Comparison of ENCODE assay signal across 8 mouse cellular contexts in genomic region chr11:65787421-65788151, GRCm38 (mm10). TPM values are rescaled to one million over a fixed set of nuclear protein-coding genes. Genes with fewer than 3 reads are reported as not detected.
DNase-seq lines count a peak whose midpoint lies in the region; ATAC-seq lines count a peak whose summit lies in the region.

No protein-coding gene starts in this region.

- no peaks in the 10 kb centered on the region for H3K9me3 ChIP-seq in kidney, embryonic 14.5 days (ENCODE audit: control insufficient read depth, low read length)
- no peaks in the 10 kb centered on the region for H3K9me3 ChIP-seq in forebrain, embryonic 15.5 days
- no peaks in the 10 kb centered on the region for H3K9me3 ChIP-seq in liver, embryonic 11.5 days (ENCODE audit: control insufficient read depth, low read length)

- H3K27ac ChIP-seq in kidney, embryonic 14.5 days (ENCODE audit: low read depth, low read length): peak overlapping the region; percentile 89
- peak overlapping the region; percentile 85 for H3K27ac ChIP-seq in forebrain, embryonic 15.5 days (replicated peaks)
- H3K27ac ChIP-seq in liver, embryonic 11.5 days (ENCODE audit: low read depth, low read length): peak overlapping the region; percentile 87

- H3K4me1 ChIP-seq in kidney, embryonic 14.5 days (ENCODE audit: control insufficient read depth, insufficient read depth, low read length): peaks cover 12% of the 10 kb centered on the region
- H3K4me1 ChIP-seq in forebrain, embryonic 15.5 days: peaks cover 21% of the 10 kb centered on the region
- H3K4me1 ChIP-seq in liver, embryonic 11.5 days (replicated peaks; ENCODE audit: control insufficient read depth, insufficient read depth, low read length): peaks cover 8% of the 10 kb centered on the region

- no peak for DNase-seq in kidney, postnatal 14 days
- peak; percentile 44 for DNase-seq in ZHBTc4 (ENCODE audit: low read depth, low spot score)
- DNase-seq in liver, embryonic 11.5 days (ENCODE audit: low spot score): peak; percentile 41
- no peak for DNase-seq in spleen, postnatal 4 days (ENCODE audit: low spot score in 2 of 2)

- peak; percentile 89 for ATAC-seq in kidney, embryonic 14.5 days (ENCODE audit: low FRiP score, low TSS enrichment)
- ATAC-seq in CD4-positive, CD25-positive, alpha-beta regulatory T cell, adult 4 months: peak; percentile 56
- peak; percentile 90 for ATAC-seq in forebrain, embryonic 15.5 days (replicated peaks)
- ATAC-seq in liver, embryonic 11.5 days (replicated peaks; ENCODE audit: low FRiP score): peak; percentile 71
- ATAC-seq in neutrophil, adult 5-6 weeks (ENCODE audit: extremely low read depth, insufficient number of reproducible peaks, low FRiP score, poor library complexity, severe bottlenecking): peak; percentile 20; the same call in 1 of the 2 replicates

- H3K9ac ChIP-seq in kidney, embryonic 14.5 days (ENCODE audit: low read depth, low read length): peak overlapping the region; percentile 98
- H3K9ac ChIP-seq in forebrain, embryonic 15.5 days (replicated peaks): peak overlapping the region; percentile 94
- peak overlapping the region; percentile 97 for H3K9ac ChIP-seq in liver, embryonic 11.5 days (ENCODE audit: low read depth, low read length)

- H3K27me3 ChIP-seq in kidney, embryonic 14.5 days (ENCODE audit: control insufficient read depth, insufficient read depth, low read length): no peaks in the 10 kb centered on the region
- no peaks in the 10 kb centered on the region for H3K27me3 ChIP-seq in forebrain, embryonic 15.5 days
- H3K27me3 ChIP-seq in liver, embryonic 11.5 days (replicated peaks; ENCODE audit: control insufficient read depth, insufficient read depth, low read length): no peaks in the 10 kb centered on the region

- under 1% methylated on average over 68 of the region's 71 CpGs for whole genome bisulfite sequencing in kidney, embryonic 14.5 days
- WGBS in forebrain, embryonic 15.5 days: under 1% methylated on average over 71 of the region's 71 CpGs
- WGBS in liver, embryonic 11.5 days: under 1% methylated on average over 70 of the region's 71 CpGs

- H3K36me3 ChIP-seq in kidney, embryonic 14.5 days (ENCODE audit: control insufficient read depth, insufficient read depth, low read length): no peaks in the 10 kb centered on the region
- H3K36me3 ChIP-seq in forebrain, embryonic 15.5 days: no peaks in the 10 kb centered on the region
- H3K36me3 ChIP-seq in liver, embryonic 11.5 days (ENCODE audit: control insufficient read depth, insufficient read depth, low read length): no peaks in the 10 kb centered on the region

- peak overlapping the region; percentile 92 for H3K4me3 ChIP-seq in kidney, embryonic 14.5 days (ENCODE audit: low read length)
- peak overlapping the region; percentile 89 for H3K4me3 ChIP-seq in forebrain, embryonic 15.5 days
- H3K4me3 ChIP-seq in liver, embryonic 11.5 days (ENCODE audit: low read depth, low read length): peak overlapping the region; percentile 98

- H3K4me2 ChIP-seq in kidney, embryonic 14.5 days (replicated peaks; ENCODE audit: low read depth, low read length): peak overlapping the region; percentile 76
- H3K4me2 ChIP-seq in forebrain, embryonic 15.5 days (replicated peaks): peak overlapping the region; percentile 67
- H3K4me2 ChIP-seq in liver, embryonic 11.5 days: peak overlapping the region; percentile 89

RNA-seq across cellular contexts. Expression of gene Map2k4, which starts 0.5 kb away (rescaled TPM):
- 58.0 and 82.5 TPM in 2 replicates for polyA plus RNA-seq in kidney, embryonic 14.5 days (2014; fragmentation: Nextera tagmentation; extraction: Ambion mirVana)
- polyA plus RNA-seq in CD4-positive, CD25-positive, alpha-beta regulatory T cell, adult 4 months (2017; shearing (Covaris generic)): 10 to 100 TPM; 17.4 to 19.3 TPM
- polyA plus RNA-seq in forebrain, embryonic 15.5 days (2015; fragmentation: Nextera tagmentation; extraction: Ambion mirVana): 77.8 and 83.4 TPM in 2 replicates
- polyA plus RNA-seq in liver, embryonic 11.5 days (2014; fragmentation: Nextera tagmentation; extraction: Ambion mirVana): 63.7 and 69.9 TPM in 2 replicates
- total RNA-seq in neutrophil, adult 5-6 weeks (2017): 53.2 and 58.4 TPM in 2 replicates

RNA-seq across cellular contexts. Expression of gene Zkscan6, which starts 19.4 kb away (rescaled TPM):
- polyA plus RNA-seq in kidney, embryonic 14.5 days (2014; fragmentation: Nextera tagmentation; extraction: Ambion mirVana): 10.4 and 13.4 TPM in 2 replicates
- polyA plus RNA-seq in CD4-positive, CD25-positive, alpha-beta regulatory T cell, adult 4 months (2017; shearing (Covaris generic)): 10 to 100 TPM; 11.7 to 21.5 TPM
- 25.1 and 26.5 TPM in 2 replicates for polyA plus RNA-seq in forebrain, embryonic 15.5 days (2015; fragmentation: Nextera tagmentation; extraction: Ambion mirVana)
- polyA plus RNA-seq in liver, embryonic 11.5 days (2014; fragmentation: Nextera tagmentation; extraction: Ambion mirVana): 10.9 and 12.0 TPM in 2 replicates
- 36.5 and 36.7 TPM in 2 replicates for total RNA-seq in neutrophil, adult 5-6 weeks (2017)

Comparison
In these comparisons a context has a peak if more than half of its experiments do, and no peak if none do; other contexts are left out.
1. ATAC-seq: peak in every context shown above with its lines; median percentile 90 in forebrain, embryonic 15.5 days; 89 in kidney, embryonic 14.5 days; 71 in liver, embryonic 11.5 days; 56 in CD4-positive, CD25-positive, alpha-beta regulatory T cell, adult 4 months; 20 in neutrophil, adult 5-6 weeks.
2. DNase-seq: peak in ZHBTc4 (single experiment) and liver, embryonic 11.5 days (single experiment); none in kidney, postnatal 14 days (single experiment) and spleen, postnatal 4 days (0 of 2).
3. Peak in every context shown above with its lines, with median percentiles within 50 percentile points of each other: H3K27ac ChIP-seq, H3K4me2 ChIP-seq, H3K4me3 ChIP-seq and H3K9ac ChIP-seq.